Mouse (Mus musculus): ENCODE results near the gene Fra10ac1.

The Fra10ac1 gene

DNA sequence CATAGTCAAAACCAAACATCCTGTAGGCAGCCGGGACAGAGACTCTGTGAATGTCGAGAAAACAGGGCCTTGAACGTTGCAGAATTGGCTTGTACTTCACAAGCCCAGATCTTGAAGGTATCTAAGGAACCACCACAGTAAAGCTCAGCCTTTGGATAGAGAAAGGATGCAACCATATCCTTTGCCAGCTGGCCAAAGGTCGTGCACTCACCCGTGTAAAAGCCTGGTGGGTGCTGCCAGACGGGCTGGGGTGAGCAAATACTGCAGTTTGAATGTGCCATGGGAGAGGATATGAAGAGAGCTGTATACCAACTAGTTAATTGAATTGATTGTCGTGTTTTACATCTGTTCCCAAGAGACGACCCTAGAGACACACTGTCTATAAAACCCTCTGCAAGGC is 8.1 kb upstream of the Fra10ac1 start:
- no peak for DNase-seq (ENCODE audit: low read depth, low spot score)

DNA sequence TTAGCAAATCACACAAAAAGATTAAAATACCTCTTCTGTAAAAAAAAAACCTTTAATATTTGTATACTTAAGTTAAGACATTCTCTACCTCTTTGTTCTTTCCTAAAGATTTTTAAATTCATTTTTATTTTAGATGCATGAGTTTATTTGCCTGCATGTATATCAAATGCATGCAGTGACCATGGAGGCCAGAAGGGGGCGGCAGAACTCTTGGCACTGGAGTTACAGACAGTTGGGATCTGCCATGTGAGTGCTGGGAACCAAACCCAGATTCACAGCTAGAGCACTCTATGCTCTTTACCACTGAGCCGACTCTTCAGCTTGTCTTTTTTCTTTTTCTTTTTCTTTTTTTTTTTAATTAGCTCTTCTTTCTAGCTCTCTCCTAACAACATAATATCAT is 4.7 kb upstream of the Fra10ac1 start:
- DNase-seq (ENCODE audit: low read depth, low spot score): no peak

DNA sequence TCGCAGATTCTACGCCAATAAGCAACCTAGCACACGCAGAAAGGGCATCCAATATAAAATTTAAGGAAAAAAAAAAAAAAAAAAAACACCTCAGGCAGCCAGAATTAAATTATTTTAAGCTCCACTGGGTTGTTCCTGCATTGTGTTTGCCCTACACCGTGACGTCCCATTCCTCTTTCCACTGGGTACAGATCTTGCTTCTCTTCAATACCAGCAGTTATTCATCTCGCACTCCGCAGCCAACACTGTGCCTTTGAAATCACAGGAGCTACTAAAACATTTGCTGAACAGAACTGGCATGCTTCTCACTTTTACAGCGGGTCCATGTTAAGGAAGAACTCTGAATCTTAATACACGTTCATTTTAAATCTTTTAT is 717 bp upstream of the Fra10ac1 start:
- no peak for DNase-seq (ENCODE audit: low read depth, low spot score)

DNA sequence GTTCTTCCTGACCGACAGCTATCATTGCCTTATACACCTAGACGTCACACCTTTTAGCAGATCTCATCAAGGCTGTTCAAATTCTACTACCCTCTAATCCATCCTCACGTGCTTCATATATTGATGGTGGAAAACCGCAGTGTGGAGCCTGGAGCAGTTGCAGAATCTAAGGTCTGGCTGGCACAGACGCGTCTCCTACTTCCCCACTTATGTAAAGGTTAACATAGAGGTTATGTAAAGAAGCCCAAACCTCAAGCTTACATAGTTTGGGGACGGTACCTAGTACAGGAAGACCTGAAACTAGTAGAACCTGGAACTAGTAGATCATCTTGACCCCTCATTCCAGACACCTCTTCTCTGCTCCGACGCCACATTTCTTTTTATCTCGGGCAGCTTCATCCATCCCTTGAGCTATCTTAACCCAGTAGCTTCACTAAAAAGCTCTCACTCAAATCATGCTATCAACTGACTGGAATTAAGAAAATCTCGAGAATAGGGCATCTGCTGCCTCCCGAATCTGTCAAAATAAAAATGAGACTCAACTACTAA is 526 bp downstream of the Fra10ac1 start:
- no peak for DNase-seq (ENCODE audit: low read depth, low spot score)

DNA sequence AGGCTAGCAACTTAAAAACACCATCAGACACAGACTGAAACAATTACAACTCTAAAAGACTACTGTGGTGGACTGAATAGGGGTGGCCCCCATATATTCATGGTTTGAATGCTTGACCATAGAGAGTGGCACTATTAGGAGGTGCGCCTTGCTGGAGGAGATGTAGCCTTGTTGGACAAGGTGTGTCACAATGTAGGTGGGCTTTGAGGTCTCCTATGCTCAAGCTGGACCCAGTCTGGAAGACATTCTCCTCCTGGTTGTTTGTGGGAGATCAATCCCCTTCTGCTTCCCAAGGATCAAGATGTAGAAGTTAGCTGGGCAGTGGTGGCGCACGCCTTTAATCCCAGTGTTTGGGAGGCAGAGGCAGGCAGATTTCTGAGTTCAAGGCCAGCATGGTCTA is 6.3 kb downstream of the Fra10ac1 start:
- no peak for DNase-seq (ENCODE audit: low read depth, low spot score)

DNA sequence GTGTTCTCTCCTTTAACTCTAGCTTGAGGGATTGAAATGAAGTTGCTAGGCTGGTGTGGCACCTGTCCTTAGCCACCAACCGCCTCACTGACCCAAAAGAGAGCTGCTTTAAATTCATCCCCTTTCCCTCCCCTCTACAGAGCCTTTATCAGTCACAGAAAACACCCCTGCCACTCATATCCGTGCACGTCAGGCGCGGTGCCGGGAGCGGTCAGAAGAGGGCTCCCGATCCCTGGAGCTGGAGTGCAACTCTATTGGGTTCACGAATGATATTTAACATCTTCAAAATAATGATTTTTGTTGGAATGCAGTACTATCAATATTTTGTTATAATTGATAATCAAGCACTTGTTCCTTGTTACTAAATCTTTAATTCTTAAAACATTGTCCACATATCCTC is 17.3 kb downstream of the Fra10ac1 start:
- DNase-seq (ENCODE audit: low read depth, low spot score): no peak

DNA sequence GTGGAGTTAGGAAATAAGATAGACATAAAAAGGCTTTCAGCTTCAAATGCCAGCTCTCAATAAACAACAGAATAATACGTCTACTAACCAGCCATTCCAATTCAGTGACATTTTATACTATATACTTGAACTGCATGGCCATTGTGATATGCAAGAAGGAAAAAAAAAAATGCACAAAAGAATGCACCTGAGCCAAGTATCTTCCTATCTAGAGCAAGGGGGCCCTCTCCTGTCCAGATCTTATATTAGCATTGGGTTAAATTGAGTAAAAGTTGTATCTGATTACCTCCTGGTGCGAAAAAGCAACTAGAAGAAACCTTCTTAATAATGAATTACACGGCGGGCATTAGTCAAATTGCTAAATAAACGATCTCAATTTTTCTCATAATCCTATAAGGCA is 25.2 kb downstream of the Fra10ac1 start:
- no peak for DNase-seq (ENCODE audit: low read depth, low spot score)

DNA sequence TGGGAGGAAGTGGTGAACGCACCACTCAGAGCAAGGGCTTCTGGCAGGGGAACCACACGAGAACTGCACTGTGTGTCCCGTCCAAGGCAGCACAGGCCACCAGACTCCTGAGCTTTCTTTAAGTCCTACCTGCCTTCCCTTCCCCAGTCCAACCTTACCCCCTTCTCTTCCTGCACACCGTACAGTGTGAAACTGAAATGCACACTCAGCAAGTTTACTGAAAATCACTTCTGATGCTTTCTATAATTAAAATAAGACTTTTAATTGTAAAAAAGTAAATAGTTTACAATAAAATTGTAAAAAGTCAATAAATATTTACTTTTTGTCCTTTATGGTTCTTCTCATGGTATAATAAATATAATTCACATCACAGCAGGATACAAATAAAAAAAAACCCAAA is 28.7 kb downstream of the Fra10ac1 start:
- DNase-seq (ENCODE audit: low read depth, low spot score): no peak

DNA sequence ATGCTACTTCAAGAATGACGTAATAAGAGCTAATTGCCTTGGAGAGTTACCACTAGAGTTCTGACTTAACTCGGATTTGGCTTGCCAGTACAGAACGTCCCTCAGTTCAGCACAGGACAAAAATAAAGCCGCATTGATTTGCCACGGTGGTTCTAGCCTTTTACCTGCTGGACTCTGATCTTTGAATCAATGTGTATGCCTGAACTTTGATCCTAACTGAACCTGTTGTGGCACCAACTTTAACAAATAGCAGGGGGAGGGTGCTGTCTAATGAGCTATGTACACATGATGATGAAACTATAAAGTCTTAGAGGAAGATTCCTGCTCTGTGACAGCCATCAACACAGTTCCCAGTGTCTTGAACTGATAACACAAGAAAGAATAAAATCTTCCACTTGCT is 32.5 kb downstream of the Fra10ac1 start:
- no peak for DNase-seq (ENCODE audit: low read depth, low spot score)

DNA sequence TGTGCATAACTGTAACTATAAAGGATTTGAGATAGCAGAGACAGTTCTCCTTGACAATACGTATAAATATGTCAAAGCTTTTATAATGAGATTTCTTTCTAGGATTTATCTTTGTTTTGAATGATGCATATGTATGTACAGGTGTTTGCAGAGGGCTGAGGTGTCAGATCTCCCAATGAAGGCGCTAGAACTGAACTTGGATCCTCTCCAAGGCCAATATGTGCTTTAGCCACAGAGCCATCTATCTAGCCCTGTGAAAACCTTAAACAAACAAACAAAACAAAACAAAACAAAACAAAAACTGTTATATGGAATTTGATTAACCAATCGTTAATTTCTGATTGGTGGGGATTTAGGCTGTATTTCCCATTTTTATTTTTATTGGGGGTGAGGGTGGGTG is 33.4 kb downstream of the Fra10ac1 start:
- no peak for DNase-seq (ENCODE audit: low read depth, low spot score)

DNA sequence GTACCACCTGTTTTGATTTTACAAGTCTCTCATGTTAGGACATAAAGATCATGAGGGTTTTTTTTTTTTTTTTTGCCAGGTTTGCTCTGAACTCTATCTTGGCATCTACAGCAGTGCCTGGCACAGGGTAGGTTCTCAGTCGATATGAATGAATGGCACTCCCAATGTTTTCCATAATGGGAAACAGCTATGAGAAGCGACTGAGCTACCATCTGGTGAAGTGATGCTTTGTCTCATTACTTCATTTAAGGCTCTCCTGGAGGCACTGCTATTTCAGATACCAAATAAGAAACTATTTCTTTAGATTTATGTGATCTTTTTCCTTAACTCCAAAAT is 36.6 kb downstream of the Fra10ac1 start:
- no peak for DNase-seq (ENCODE audit: low read depth, low spot score)

DNA sequence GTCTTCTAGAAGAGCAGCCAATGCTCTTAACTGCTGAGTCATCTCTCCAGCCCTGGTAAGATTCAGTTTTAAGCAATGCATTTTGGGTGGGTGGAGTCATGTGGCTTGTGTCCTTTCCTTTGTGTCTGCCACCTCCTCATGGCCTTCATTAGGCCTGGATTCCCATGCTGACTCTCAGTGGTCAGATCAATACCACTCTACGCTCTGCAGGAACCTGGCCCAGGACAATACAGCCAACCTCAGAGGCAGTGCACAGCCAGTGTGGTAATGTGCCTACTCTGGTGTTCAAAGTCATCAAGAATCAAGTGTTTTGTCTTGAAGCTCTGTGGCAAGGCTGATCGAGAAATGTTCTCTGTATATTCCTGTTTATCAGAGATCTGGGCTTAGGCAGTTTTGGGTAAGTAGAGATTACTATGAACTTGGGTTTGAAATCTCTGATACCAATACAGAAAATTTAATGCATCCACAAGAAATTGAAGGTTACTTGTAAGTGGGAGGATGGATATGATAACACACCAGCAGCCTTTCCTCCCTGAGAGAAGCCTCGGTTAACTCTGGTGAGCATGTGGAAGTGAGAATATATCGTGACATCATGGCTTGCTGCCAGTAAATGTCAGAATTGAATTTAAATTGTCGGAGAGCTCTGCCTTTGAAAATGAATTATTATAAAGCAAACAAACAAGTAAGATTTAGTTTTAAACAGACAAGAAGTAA is 37.2 kb downstream of the Fra10ac1 start:
- DNase-seq (ENCODE audit: low read depth, low spot score): no peak

DNA sequence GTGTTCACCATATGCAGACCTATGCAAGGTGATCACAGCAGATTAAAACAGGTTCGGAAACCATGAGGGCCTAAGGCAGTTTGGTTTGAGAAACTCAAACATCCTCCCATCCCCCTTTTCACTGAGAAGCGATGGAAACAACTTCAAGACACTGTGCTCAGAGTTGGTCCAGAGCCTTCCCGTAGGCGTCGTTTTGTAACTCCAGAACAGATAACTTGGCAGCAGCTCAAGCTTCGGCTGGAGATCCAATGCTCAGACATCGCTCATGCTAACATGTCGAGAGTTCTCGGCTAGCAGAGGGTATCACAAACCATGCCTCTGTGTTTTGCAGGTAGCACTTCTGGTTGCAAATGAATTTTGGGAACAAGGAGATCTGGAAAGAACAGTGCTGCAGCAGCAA is 44.3 kb downstream of the Fra10ac1 start:
- no peak for DNase-seq (ENCODE audit: low read depth, low spot score)

DNA sequence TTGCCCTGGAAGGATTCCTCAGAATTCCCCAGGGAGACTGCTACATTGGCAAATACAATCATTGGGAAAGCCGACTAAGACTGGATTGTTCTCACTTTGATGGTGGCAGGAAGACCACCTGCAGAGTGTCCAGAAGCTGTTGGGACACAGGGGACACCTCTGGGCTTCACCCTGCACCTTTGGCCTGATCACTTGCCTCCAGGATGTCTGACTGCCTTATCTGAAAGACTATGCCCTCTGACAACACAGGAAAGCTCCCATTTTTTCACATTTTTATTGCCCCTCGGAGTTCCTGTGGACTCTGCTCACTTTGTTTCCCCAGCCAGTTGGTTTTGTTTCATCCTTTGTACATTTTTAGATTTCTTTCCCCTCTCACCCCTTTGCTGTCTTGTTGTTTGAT is 59.3 kb downstream of the Fra10ac1 start:
- no peak for DNase-seq (ENCODE audit: low read depth, low spot score)

DNA sequence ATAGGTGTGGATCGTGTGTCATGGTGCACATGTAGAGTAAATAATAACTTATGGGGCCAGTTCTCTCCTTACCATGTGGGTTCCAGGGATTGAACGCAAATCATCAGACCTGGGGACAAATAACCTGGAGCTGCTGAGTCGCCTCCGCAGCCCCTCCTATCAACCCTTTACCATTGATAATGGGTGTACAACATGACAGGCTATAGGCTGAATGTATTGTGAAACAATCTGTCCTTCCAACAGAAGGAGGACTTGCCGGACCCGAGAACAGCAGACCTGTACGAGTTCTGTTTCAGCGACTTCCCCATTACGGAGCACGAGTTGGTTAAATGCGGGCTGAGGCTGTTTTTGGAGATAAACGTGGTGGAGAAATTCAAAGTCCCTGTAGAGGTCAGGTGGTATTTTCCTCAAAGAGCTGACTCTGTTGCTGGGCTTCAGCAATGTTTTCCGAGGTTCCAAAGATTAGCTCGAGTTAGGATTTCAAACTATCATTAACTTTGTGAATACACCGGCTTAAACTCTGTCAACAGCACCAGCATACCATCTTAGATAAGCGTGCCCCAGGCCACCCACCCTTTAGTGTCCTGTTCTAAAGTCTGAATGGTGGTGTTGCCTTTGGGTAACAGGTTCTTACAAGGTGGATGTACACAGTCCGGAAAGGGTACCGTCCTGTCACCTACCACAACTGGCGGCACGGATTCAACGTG is 62.2 kb downstream of the Fra10ac1 start:
- no peak for DNase-seq (ENCODE audit: low read depth, low spot score)

DNA sequence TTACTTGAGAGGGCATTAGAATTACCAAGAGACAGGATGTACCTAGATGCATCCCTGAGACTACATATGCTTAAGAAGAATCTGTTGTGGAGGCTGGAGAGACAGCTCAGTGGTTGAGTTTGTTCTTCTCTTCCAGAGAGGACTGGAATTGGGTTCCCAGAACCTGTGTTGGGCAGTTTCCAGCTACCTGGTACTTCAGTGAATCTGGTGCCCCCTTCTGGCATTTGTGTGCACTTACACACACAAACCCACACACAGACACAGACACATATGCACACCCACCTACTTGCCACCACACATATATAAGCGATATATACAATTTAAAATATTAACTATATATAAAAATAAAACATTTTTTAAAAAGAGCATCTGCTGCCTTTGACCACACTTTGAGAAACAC is 67.7 kb downstream of the Fra10ac1 start:
- DNase-seq (ENCODE audit: low read depth, low spot score): no peak

DNA sequence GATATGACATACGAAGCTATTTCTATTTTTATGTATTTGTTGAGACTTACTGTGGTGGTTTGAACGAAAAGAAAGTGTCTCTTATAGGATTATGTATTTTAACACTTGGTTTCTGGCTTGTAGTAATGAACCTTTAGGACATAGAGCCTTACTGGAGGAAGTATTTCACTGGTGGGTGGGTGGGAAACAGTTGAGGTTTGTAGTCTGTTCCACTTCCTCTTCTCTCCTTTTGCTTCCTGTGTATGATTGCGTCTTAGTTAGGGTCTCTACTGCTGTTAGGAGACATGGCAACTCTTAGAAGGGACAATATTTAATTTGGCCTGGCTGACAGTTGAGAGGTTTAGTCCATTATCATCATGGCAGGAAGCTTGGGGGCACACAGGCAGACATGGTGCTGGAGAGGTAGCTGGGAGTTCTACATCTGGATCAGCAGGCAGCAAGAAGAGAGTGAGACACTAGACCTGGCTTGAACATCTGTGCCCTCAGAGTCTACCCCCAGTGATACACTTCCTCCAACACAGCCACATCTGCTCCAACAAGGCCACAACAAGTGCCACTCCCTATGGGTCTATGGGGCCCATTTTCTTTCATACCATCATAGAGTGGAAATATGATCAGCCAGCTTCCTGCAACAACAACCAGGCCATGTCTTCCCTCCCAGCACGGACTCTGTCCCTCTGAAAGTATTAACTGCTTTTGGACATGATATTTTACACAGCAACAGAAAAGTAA is 80.2 kb downstream of the Fra10ac1 start:
- DNase-seq (ENCODE audit: low read depth, low spot score): no peak
